Mouse (Mus musculus) kidney, embryonic 16.5 days (tissue): ENCODE results near the gene Nbr1. TPM values are rescaled to one million over a fixed set of nuclear protein-coding genes. Genes with fewer than 3 reads are reported as not detected.
"Not testable (repeated sequence)": the region's sequence is repeated elsewhere in the genome, so short reads cannot be mapped to it uniquely, and the experiment has no call there.

Source experiments
- ATAC-seq: fragments of 200-750 bp; cut with Nextera tagmentation; 2 replicates; pipeline ENCODE4 v1.8.0; 2017; ENCODE audit warnings: moderate TSS enrichment; ENCODE audit not compliant: low FRiP score, low TSS enrichment
- H3K27ac ChIP-seq: fragments of 300-500 bp; sonication (generic); 2 replicates; pipeline ENCODE4 v1.5.1; 2014; ENCODE audit warnings: low read length
- H3K27me3 ChIP-seq: fragments of 300-500 bp; sonication (generic); 2 replicates; pipeline ENCODE4 v1.6.1; 2014; ENCODE audit warnings: low read length, control low read depth, mixed read lengths; ENCODE audit not compliant: insufficient read depth
- H3K36me3 ChIP-seq: fragments of 300-500 bp; sonication (generic); 2 replicates; pipeline ENCODE4 v1.6.1; 2014; ENCODE audit warnings: low read length, control low read depth, mixed read lengths; ENCODE audit not compliant: insufficient read depth
- H3K4me1 ChIP-seq: fragments of 300-500 bp; sonication (generic); 2 replicates; pipeline ENCODE4 v1.6.1; 2014; ENCODE audit warnings: low read length, control low read depth, mixed read lengths; ENCODE audit not compliant: insufficient read depth
- H3K4me2 ChIP-seq: fragments of 300-500 bp; sonication (generic); replicated peaks from 2 replicates; pipeline ENCODE4 v1.6.1; 2014; ENCODE audit warnings: low read depth, low read length
- H3K4me3 ChIP-seq: fragments of 300-500 bp; sonication (generic); 2 replicates; pipeline ENCODE4 v1.5.1; 2014; ENCODE audit warnings: mild to moderate bottlenecking, low read length
- H3K9ac ChIP-seq: fragments of 300-500 bp; sonication (generic); replicated peaks from 2 replicates; pipeline ENCODE4 v1.6.1; 2014; ENCODE audit warnings: low read length
- H3K9me3 ChIP-seq: fragments of 300-500 bp; sonication (generic); 2 replicates; pipeline ENCODE4 v1.6.1; 2016; ENCODE audit warnings: low read length, control low read depth
- WGBS: fragments of 180-500 bp; shearing (Covaris S2); extraction: QIAGEN DNeasy Blood & Tissue Kit; methylation state at CpG from one replicate; pipeline ENCODE4 v1.1.7; 2014; 5-methylcytosine and 5-hydroxymethylcytosine counted together
- polyA plus RNA-seq: library from polyadenylated mRNA; unstranded; fragments of >200 nt; fragmentation: Nextera tagmentation; extraction: Ambion mirVana; gene quantifications from 2 replicates; pipeline ENCODE4 v1.2.1, GENCODE M21; 2015

Nbr1 gene
- polyA plus RNA-seq, 1 experiment from 2014 or later: 84.7 TPM

GRCm38 (mm10) chr11:101599156-101599555 lies 47.2 kb downstream of the Nbr1 start, which contains the start of gene Gm11634:
Gene Gm11634 (minus strand): TSS chr11:101599256.
- Histone ChIP-seq H3K9ac (no peak within 1 kb of the TSS), H3K4me3 (no peak within 1 kb of the TSS), H3K27ac (no peak within 1 kb of the TSS), H3K36me3 (no peaks in the 10 kb centered on the region), H3K27me3 (no peaks in the 10 kb centered on the region), H3K9me3 (no peaks in the 10 kb centered on the region), H3K4me2 (no peak within 1 kb of the TSS), H3K4me1 (no peaks in the 10 kb centered on the region)
- ATAC-seq: no peak
- 72% methylated on average over 6 of the region's 6 CpGs for WGBS

- Histone ChIP-seq H3K27ac (no peak overlapping the region), H3K4me2 (no peak overlapping the region), H3K9ac (no peak overlapping the region), H3K4me3 (no peak overlapping the region), H3K4me1 (no peaks in the 10 kb centered on the region), H3K27me3 (no peaks in the 10 kb centered on the region), H3K9me3 (no peaks in the 10 kb centered on the region), H3K36me3 (no peaks in the 10 kb centered on the region)
- 13% methylated on average over 3 of the region's 3 CpGs for WGBS
- ATAC-seq: no peak
Measured at GRCm38 (mm10) chr11:101602491-101602890, 50.5 kb downstream of the Nbr1 start.

- H3K36me3 ChIP-seq: no peaks in the 10 kb centered on the region
- H3K4me1 ChIP-seq: no peaks in the 10 kb centered on the region
- no peak for ATAC-seq
- peak overlapping the region; percentile 37; the same call in 1 of the 2 replicates for H3K4me3 ChIP-seq
- no peaks in the 10 kb centered on the region for H3K9me3 ChIP-seq
- H3K4me2 ChIP-seq: peak overlapping the region; percentile 54
- no peaks in the 10 kb centered on the region for H3K27me3 ChIP-seq
- H3K9ac ChIP-seq: no peak overlapping the region
- under 1% methylated on average over 3 of the region's 3 CpGs for WGBS
- H3K27ac ChIP-seq: no peak overlapping the region
Measured at GRCm38 (mm10) chr11:101604116-101604515, 52.2 kb downstream of the Nbr1 start.

- WGBS: under 1% methylated on average over 30 of the region's 30 CpGs
- Histone ChIP-seq H3K27ac (peak overlapping the region; percentile 65; the same call in 1 of the 2 replicates), H3K4me3 (peak overlapping the region; percentile 37), H3K4me2 (peak overlapping the region; percentile 54), H3K9ac (peak overlapping the region; percentile 33; the same call in 1 of the 2 replicates)
- H3K9me3 ChIP-seq, H3K27me3 ChIP-seq, H3K4me1 ChIP-seq, H3K36me3 ChIP-seq: not testable (repeated sequence)
- peak; percentile 87 for ATAC-seq
Measured at GRCm38 (mm10) chr11:101604531-101605453, 52.8 kb downstream of the Nbr1 start.

GRCm38 (mm10) chr11:101607134-101607533 lies 55.2 kb downstream of the Nbr1 start:
- H3K27me3 ChIP-seq, ATAC-seq, H3K4me2 ChIP-seq, H3K4me1 ChIP-seq, H3K36me3 ChIP-seq, H3K9me3 ChIP-seq, H3K27ac ChIP-seq, H3K9ac ChIP-seq, H3K4me3 ChIP-seq: not testable (repeated sequence)
- WGBS: 79% methylated on average over 4 of the region's 4 CpGs

GRCm38 (mm10) chr11:101610445-101610844 lies 58.5 kb downstream of the Nbr1 start:
- Histone ChIP-seq H3K36me3 (no peaks in the 10 kb centered on the region), H3K4me1 (peaks cover 7% of the 10 kb centered on the region; the same call in 1 of the 2 replicates), H3K27me3 (no peaks in the 10 kb centered on the region), H3K27ac (no peak overlapping the region), H3K9ac (no peak overlapping the region), H3K4me3 (no peak overlapping the region), H3K4me2 (peak overlapping the region; percentile 16; the same call in 1 of the 2 replicates), H3K9me3 (no peaks in the 10 kb centered on the region)
- 22% methylated on average over 11 of the region's 11 CpGs for whole genome bisulfite sequencing
- no peak for ATAC-seq

GRCm38 (mm10) chr11:101613596-101613995 lies 61.6 kb downstream of the Nbr1 start:
- no peaks in the 10 kb centered on the region for H3K36me3 ChIP-seq
- WGBS: 74% methylated on average over 6 of the region's 6 CpGs
- H3K9ac ChIP-seq: no peak overlapping the region
- no peak for ATAC-seq
- no peaks in the 10 kb centered on the region for H3K9me3 ChIP-seq
- H3K4me1 ChIP-seq: peaks cover 12% of the 10 kb centered on the region
- no peak overlapping the region for H3K27ac ChIP-seq
- H3K27me3 ChIP-seq: no peaks in the 10 kb centered on the region
- no peak overlapping the region for H3K4me2 ChIP-seq
- no peak overlapping the region for H3K4me3 ChIP-seq

- no peaks in the 10 kb centered on the region for H3K27me3 ChIP-seq
- no peak overlapping the region for H3K27ac ChIP-seq
- no peak overlapping the region for H3K4me2 ChIP-seq
- WGBS: 84% methylated on average over 4 of the region's 4 CpGs
- no peak for ATAC-seq
- H3K4me1 ChIP-seq: peaks cover 12% of the 10 kb centered on the region
- H3K9me3 ChIP-seq: no peaks in the 10 kb centered on the region
- no peaks in the 10 kb centered on the region for H3K36me3 ChIP-seq
- H3K9ac ChIP-seq: no peak overlapping the region
- H3K4me3 ChIP-seq: no peak overlapping the region
Measured at GRCm38 (mm10) chr11:101614116-101614515, 62.2 kb downstream of the Nbr1 start.

GRCm38 (mm10) chr11:101615380-101615779 lies 63.4 kb downstream of the Nbr1 start:
- no peak for ATAC-seq

GRCm38 (mm10) chr11:101616104-101616503 lies 64.2 kb downstream of the Nbr1 start:
- Histone ChIP-seq H3K27me3 (no peaks in the 10 kb centered on the region), H3K27ac (no peak overlapping the region), H3K9ac (no peak overlapping the region), H3K4me3 (no peak overlapping the region), H3K36me3 (no peaks in the 10 kb centered on the region), H3K4me2 (no peak overlapping the region), H3K4me1 (peaks cover 6% of the 10 kb centered on the region; the same call in 1 of the 2 replicates), H3K9me3 (no peaks in the 10 kb centered on the region)
- no peak for ATAC-seq
- 88% methylated on average over 8 of the region's 8 CpGs for WGBS

More at GRCm38 (mm10) chr11:101615380-101615779, 63.4 kb downstream of the Nbr1 start:
- Histone ChIP-seq H3K27me3 (no peaks in the 10 kb centered on the region), H3K4me3 (no peak overlapping the region), H3K27ac (no peak overlapping the region), H3K36me3 (no peaks in the 10 kb centered on the region), H3K9ac (no peak overlapping the region), H3K4me2 (no peak overlapping the region), H3K9me3 (no peaks in the 10 kb centered on the region), H3K4me1 (peaks cover 12% of the 10 kb centered on the region)
- 70% methylated on average over 6 of the region's 6 CpGs for WGBS
